Mouse (Mus musculus) embryonic fibroblast, embryonic 13.5 days (primary cell): ENCODE results near the gene E430018J23Rik. TPM values are rescaled to one million over a fixed set of nuclear protein-coding genes. Genes with fewer than 3 reads are reported as not detected.
A peak's percentile ranks its signal among the peaks of the same experiment; 100 is the strongest.
"Not testable (repeated sequence)": the region's sequence is repeated elsewhere in the genome, so short reads cannot be mapped to it uniquely, and the experiment has no call there.

ENCODE experiments used
- H3K27ac ChIP-seq: 2 replicates; pipeline ENCODE4 v1.5.1; 2012; ENCODE audit warnings: low read length, control low read depth, inconsistent platforms; ENCODE audit not compliant: insufficient read depth
- H3K4me1 ChIP-seq: 2 replicates; pipeline ENCODE4 v1.6.1; 2011; ENCODE audit warnings: low read length; ENCODE audit not compliant: control insufficient read depth, insufficient read depth
- H3K4me3 ChIP-seq: 2 replicates; pipeline ENCODE4 v1.5.1; 2011; ENCODE audit warnings: mild to moderate bottlenecking, control low read depth, low read length; ENCODE audit not compliant: insufficient read depth
- CTCF ChIP-seq: IDR thresholded peaks from 2 replicates; pipeline ENCODE4 v1.5.1; 2011; ENCODE audit warnings: mild to moderate bottlenecking, control low read depth, low read length, moderate library complexity, borderline replicate concordance; ENCODE audit not compliant: insufficient read depth
- POLR2A ChIP-seq: IDR thresholded peaks from 2 replicates; pipeline ENCODE4 v1.6.1; 2011; ENCODE audit warnings: low read depth, mild to moderate bottlenecking, control low read depth, low read length, moderate library complexity
- polyA plus RNA-seq: library from polyadenylated mRNA; stranded (reverse); fragments of >200 nt; gene quantifications from 2 replicates; pipeline ENCODE4 v1.2.4, GENCODE M21; 2011; ENCODE audit warnings: low read depth; ENCODE audit not compliant: missing spikeins, insufficient read length

Gene E430018J23Rik
- polyA plus RNA-seq, 1 experiment = 7.1 TPM

GRCm38 (mm10) chr7:127406002-127406987 lies 12.9 kb upstream of the E430018J23Rik start, which contains the start of gene Zfp764:
Gene Zfp764, minus strand, starts transcription at chr7:127406822.
- TF ChIP-seq POLR2A = peak; percentile 50
- TF ChIP-seq CTCF = peak; percentile 44; the same call in 1 of the 2 replicates
- peak within 1 kb of the TSS; percentile 36 for H3K4me3 ChIP-seq
- not testable (repeated sequence) for H3K4me1 ChIP-seq, H3K27ac ChIP-seq

GRCm38 (mm10) chr7:127404101-127404500 lies 10.7 kb upstream of the E430018J23Rik start:
- not testable (repeated sequence) for H3K4me1 ChIP-seq, H3K4me3 ChIP-seq, H3K27ac ChIP-seq

GRCm38 (mm10) chr7:127402980-127403379 lies 9.6 kb upstream of the E430018J23Rik start:
- Histone ChIP-seq H3K4me3 (no peak overlapping the region), H3K27ac (no peak overlapping the region), H3K4me1 (no peaks in the 10 kb centered on the region)
- no peak for TF ChIP-seq POLR2A
- TF ChIP-seq CTCF = no peak

- H3K27ac ChIP-seq = no peak overlapping the region
- TF ChIP-seq POLR2A = no peak
- no peak for TF ChIP-seq CTCF
- H3K4me1 ChIP-seq = no peaks in the 10 kb centered on the region
- no peak overlapping the region for H3K4me3 ChIP-seq
These were observed 6.9 kb upstream of the E430018J23Rik start for GRCm38 (mm10) chr7:127400355-127400754.

GRCm38 (mm10) chr7:127393944-127394333 lies 510 bp upstream of the E430018J23Rik start:
- no peak for TF ChIP-seq CTCF
- TF ChIP-seq POLR2A = no peak
- Histone ChIP-seq H3K4me1 (peaks cover 2% of the 10 kb centered on the region; the same call in 1 of the 2 replicates), H3K4me3 (peak overlapping the region; percentile 18; the same call in 1 of the 2 replicates), H3K27ac (no peak overlapping the region)

- peak overlapping the region; percentile 75; the same call in 1 of the 2 replicates for H3K4me3 ChIP-seq
- H3K27ac ChIP-seq = no peak overlapping the region
- TF ChIP-seq CTCF (no peak), POLR2A (no peak)
- H3K4me1 ChIP-seq = peaks cover 9% of the 10 kb centered on the region
These were observed 1.1 kb downstream of the E430018J23Rik start for GRCm38 (mm10) chr7:127392251-127392824.

GRCm38 (mm10) chr7:127391538-127391937 lies 1.9 kb downstream of the E430018J23Rik start:
- TF ChIP-seq CTCF = no peak
- no peak for TF ChIP-seq POLR2A
- Histone ChIP-seq H3K4me3 (no peak overlapping the region), H3K4me1 (peaks cover 9% of the 10 kb centered on the region), H3K27ac (no peak overlapping the region)

- peaks cover 9% of the 10 kb centered on the region for H3K4me1 ChIP-seq
- no peak overlapping the region for H3K27ac ChIP-seq
- TF ChIP-seq POLR2A = no peak
- no peak for TF ChIP-seq CTCF
- H3K4me3 ChIP-seq = no peak overlapping the region
These were observed 3.1 kb downstream of the E430018J23Rik start for GRCm38 (mm10) chr7:127390306-127390705.

- H3K4me3 ChIP-seq, H3K4me1 ChIP-seq: not testable (repeated sequence)
- peak overlapping the region; percentile 86 for H3K27ac ChIP-seq
These were observed 5.2 kb downstream of the E430018J23Rik start for GRCm38 (mm10) chr7:127388201-127388600.
